Mouse (Mus musculus) brain, embryonic 14.5 days (tissue): ENCODE data around the gene Ube2d2b.

Source experiments
- CTCF ChIP-seq: fragments of 200-500 bp; IDR thresholded peaks from 2 replicates; pipeline ENCODE4 v1.5.1; 2012; ENCODE audit warnings: inconsistent platforms, mild to moderate bottlenecking, moderate library complexity, borderline replicate concordance; ENCODE audit not compliant: insufficient read depth, insufficient read length; ENCODE audit errors: extremely low read depth
- POLR2A ChIP-seq: fragments of 200-500 bp; IDR thresholded peaks from 2 replicates; pipeline ENCODE4 v1.6.1; 2012; ENCODE audit warnings: mild to moderate bottlenecking, inconsistent platforms, borderline replicate concordance; ENCODE audit not compliant: poor library complexity, insufficient read depth, insufficient read length, severe bottlenecking; ENCODE audit errors: extremely low read depth

- no peak for TF ChIP-seq CTCF
- TF ChIP-seq POLR2A: no peak
Observed at GRCm38 (mm10) chr5:107847817-107848216, 17.9 kb downstream of the Ube2d2b start.
